Mouse (Mus musculus): Measurements from ENCODE around the gene Gabpb1.

DNA sequence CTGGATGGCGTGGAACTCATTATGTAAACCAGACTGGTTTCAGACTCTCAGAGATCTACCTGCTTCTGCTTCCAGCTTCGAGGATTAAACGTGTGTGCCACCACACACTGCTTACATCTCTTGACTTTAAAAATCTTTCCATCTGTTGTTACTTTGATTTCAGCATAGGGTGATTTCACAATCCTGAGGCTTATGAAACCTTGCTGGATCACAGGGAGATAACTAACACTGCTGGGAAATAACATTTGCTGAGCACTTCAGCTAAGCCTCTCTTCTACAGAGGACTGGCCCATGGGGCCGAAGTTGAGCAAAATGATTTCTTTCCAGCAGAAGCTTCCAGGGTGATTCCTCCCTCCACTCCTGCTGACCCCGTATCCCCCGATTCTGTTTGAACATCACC lies 19.1 kb upstream of the Gabpb1 start:
- TF ChIP-seq FLI1 (IDR thresholded peaks at IDR 0.05; ENCODE audit: low read length) (no peak), GATA1 (IDR thresholded peaks at IDR 0.05; ENCODE audit: borderline replicate concordance, low read length) (no peak)
